Mouse (Mus musculus) ES-E14 (cell line): ENCODE results near the gene Fry. TPM values are rescaled to one million over a fixed set of nuclear protein-coding genes. Genes with fewer than 3 reads are reported as not detected.

Source experiments
- DNase-seq: peaks from one replicate; pipeline ENCODE4 v3.0.0-alpha.2; 2013; ENCODE audit warnings: low read depth, low spot score
- H3K27ac ChIP-seq: 2 replicates; pipeline ENCODE4 v1.5.1; 2012; ENCODE audit warnings: low read depth, mild to moderate bottlenecking, low read length, moderate library complexity, mixed read lengths; ENCODE audit not compliant: poor library complexity, insufficient read depth, severe bottlenecking
- H3K36me3 ChIP-seq: 2 replicates; pipeline ENCODE4 v1.6.1; 2012; ENCODE audit warnings: mild to moderate bottlenecking, low read length, moderate library complexity, mixed read lengths; ENCODE audit not compliant: control insufficient read depth, poor library complexity, insufficient read depth, severe bottlenecking
- H3K4me1 ChIP-seq, 2 experiments: fragments of 150-350 bp in 1 of 2; sonication (generic) in 1 of 2; 2 replicates each; pipeline ENCODE4 v1.6.1; 2012; ENCODE audit warnings: low read length in 2 of 2, mild to moderate bottlenecking in 1 of 2, mixed read lengths in 1 of 2; ENCODE audit not compliant: control insufficient read depth in 2 of 2, insufficient read depth in 2 of 2, poor library complexity in 1 of 2
- H3K4me3 ChIP-seq, 2 experiments: fragments of 150-350 bp in 1 of 2; sonication (generic) in 1 of 2; 2 replicates each; pipeline ENCODE4 v1.5.1; 2012; ENCODE audit warnings: low read length in 2 of 2, low read depth in 1 of 2, mild to moderate bottlenecking in 1 of 2, mixed read lengths in 1 of 2; ENCODE audit not compliant: insufficient read depth in 1 of 2, poor library complexity in 1 of 2, severe bottlenecking in 1 of 2
- H3K9ac ChIP-seq: 2 replicates; pipeline ENCODE4 v1.6.1; 2012; ENCODE audit warnings: low read depth, mild to moderate bottlenecking, low read length, mixed read lengths; ENCODE audit not compliant: poor library complexity, insufficient read depth, severe bottlenecking
- H3K9me3 ChIP-seq: fragments of 150-350 bp; sonication (generic); 2 replicates; pipeline ENCODE4 v1.6.1; 2012; ENCODE audit warnings: low read depth, mild to moderate bottlenecking, low read length; ENCODE audit not compliant: control insufficient read depth, insufficient read depth
- CHD2 ChIP-seq: IDR thresholded peaks from 2 replicates; pipeline ENCODE4 v1.6.1; 2014; ENCODE audit warnings: mild to moderate bottlenecking, low read depth, low read length, inconsistent platforms
- HCFC1 ChIP-seq: IDR thresholded peaks from 2 replicates; pipeline ENCODE4 v1.6.1; 2012; ENCODE audit warnings: low read length, inconsistent platforms, borderline replicate concordance; ENCODE audit not compliant: insufficient read depth
- MAFK ChIP-seq: IDR thresholded peaks from 2 replicates; pipeline ENCODE4 v1.6.1; 2014; ENCODE audit warnings: mild to moderate bottlenecking, low read depth, low read length, inconsistent platforms; ENCODE audit not compliant: insufficient read depth
- ZC3H11A ChIP-seq: IDR thresholded peaks from 2 replicates; pipeline ENCODE4 v1.6.1; 2012; ENCODE audit warnings: low read depth, mild to moderate bottlenecking, inconsistent platforms, low read length, borderline replicate concordance
- ZNF384 ChIP-seq: IDR thresholded peaks from 2 replicates; pipeline ENCODE4 v1.6.1; 2012; ENCODE audit warnings: low read depth, low read length, inconsistent platforms
- in situ Hi-C, 2 experiments: fragments of 600-800 bp; cut with MboI; formaldehyde crosslinking; loops; one replicate each; pipeline ENCODE4 v1.15.1; 2025; ENCODE audit warnings: low sequenced_read_pairs in 2 of 2, inconsistent platforms in 1 of 2; ENCODE audit not compliant: unreplicated experiment in 2 of 2
- total RNA-seq: library from RNA; depleted of rRNA; stranded (reverse); fragments of 300-350 nt; gene quantifications from 2 replicates; pipeline ENCODE4 v1.2.3, GENCODE M21; 2012

Fry gene
- total RNA-seq, 1 experiment: 8.4 TPM

- Histone ChIP-seq H3K36me3 (no peaks in the 10 kb centered on the region; the same call in 1 of the 2 replicates), H3K4me3 (no peak overlapping the region), H3K27ac (no peak overlapping the region), H3K9ac (no peak overlapping the region), H3K4me1 (0 out of 4 replicates have a peak, but pooled peaks cover 0 to 2% of the 10 kb centered on the region in 2 experiments), H3K9me3 (no peaks in the 10 kb centered on the region)
- no peak for TF ChIP-seq ZNF384
- no peak for TF ChIP-seq ZC3H11A
- no peak for TF ChIP-seq MAFK
- in situ Hi-C loops: no loop called here
- no peak for DNase-seq
Observed at GRCm38 (mm10) chr5:150412750-150413450, 294.5 kb downstream of the Fry start.

- Histone ChIP-seq H3K4me3 (no peak overlapping the region), H3K9me3 (no peaks in the 10 kb centered on the region), H3K9ac (no peak overlapping the region), H3K27ac (no peak overlapping the region), H3K4me1 (no peaks in the 10 kb centered on the region), H3K36me3 (no peaks in the 10 kb centered on the region; the same call in 1 of the 2 replicates)
- no peak for TF ChIP-seq ZC3H11A
- TF ChIP-seq MAFK: no peak
- no peak for TF ChIP-seq HCFC1
- TF ChIP-seq ZNF384: no peak
- TF ChIP-seq CHD2: no peak
- DNase-seq: no peak
- in situ Hi-C loops: no loop called here
Observed at GRCm38 (mm10) chr5:150414823-150415222, 296.4 kb downstream of the Fry start.

- Histone ChIP-seq H3K9ac (no peak overlapping the region), H3K27ac (no peak overlapping the region), H3K9me3 (no peaks in the 10 kb centered on the region), H3K4me1 (no peaks in the 10 kb centered on the region), H3K4me3 (no peak overlapping the region), H3K36me3 (no peaks in the 10 kb centered on the region; the same call in 1 of the 2 replicates)
- DNase-seq: no peak
- in situ Hi-C loops: no loop called here
- TF ChIP-seq HCFC1: no peak
- TF ChIP-seq ZC3H11A: no peak
- TF ChIP-seq CHD2: no peak
- TF ChIP-seq ZNF384: no peak
Observed at GRCm38 (mm10) chr5:150417223-150417622, 298.8 kb downstream of the Fry start.

DNA sequence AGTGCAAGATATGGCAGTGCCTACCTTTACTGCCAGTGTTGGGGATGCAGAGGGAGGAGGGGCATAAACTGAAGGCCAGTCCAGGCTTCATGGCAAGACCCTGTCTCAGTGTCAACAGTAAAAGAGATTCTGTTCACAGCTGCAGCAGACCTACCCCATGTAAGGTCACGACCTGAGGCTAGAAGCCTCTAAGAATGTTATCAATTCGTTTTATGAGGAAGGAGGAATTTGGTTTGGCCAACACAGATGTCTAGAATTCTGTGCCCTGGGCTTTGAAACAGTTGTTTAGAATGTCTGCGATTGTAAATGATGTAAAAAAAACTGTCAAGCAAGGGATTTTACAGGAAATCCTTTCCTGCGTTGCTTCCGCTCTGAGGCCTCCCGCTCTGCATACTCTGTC, 299.6 kb downstream of the Fry start:
- Histone ChIP-seq H3K4me3 (no peak overlapping the region), H3K36me3 (no peaks in the 10 kb centered on the region; the same call in 1 of the 2 replicates), H3K4me1 (no peaks in the 10 kb centered on the region), H3K27ac (no peak overlapping the region), H3K9ac (no peak overlapping the region), H3K9me3 (no peaks in the 10 kb centered on the region)
- no peak for TF ChIP-seq ZC3H11A
- no peak for TF ChIP-seq HCFC1
- TF ChIP-seq ZNF384: no peak
- no peak for TF ChIP-seq CHD2
- no peak for TF ChIP-seq MAFK
- DNase-seq: no peak
- in situ Hi-C loops: no loop called here
